Mouse (Mus musculus): ENCODE measurements around the gene Dixdc1.
A peak's percentile ranks its signal among the peaks of the same experiment; 100 is the strongest.
"Not testable (repeated sequence)": the region's sequence is repeated elsewhere in the genome, so short reads cannot be mapped to it uniquely, and the experiment has no call there.

Gene Dixdc1

DNA sequence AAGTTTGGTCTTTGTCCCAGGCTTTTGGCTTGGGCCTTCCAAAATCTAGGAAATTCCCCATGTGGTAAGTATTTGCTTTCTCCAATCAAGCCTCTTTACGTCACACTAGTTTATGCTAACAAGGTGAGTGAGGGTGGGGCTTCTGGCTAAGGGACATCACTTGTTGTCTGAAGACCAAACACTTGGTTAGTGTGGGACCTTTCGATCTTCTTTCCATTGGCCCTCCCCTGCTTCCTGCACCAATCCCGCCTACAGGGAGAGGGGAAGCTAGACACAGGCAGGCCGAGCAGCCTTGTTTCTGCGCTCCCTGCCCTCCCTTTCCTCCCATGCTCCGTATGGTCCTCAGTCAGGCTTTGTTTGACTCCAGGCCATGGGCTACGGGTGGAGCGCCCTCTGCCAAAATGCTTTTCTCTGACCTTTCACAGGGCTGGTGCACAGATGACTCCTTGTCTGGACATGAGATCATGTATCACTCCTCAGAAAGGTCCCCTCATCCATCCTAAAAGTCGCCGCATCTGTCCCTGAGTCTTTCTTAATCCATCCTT lies 92.4 kb downstream of the Dixdc1 start:
- DNase-seq = no peak

DNA sequence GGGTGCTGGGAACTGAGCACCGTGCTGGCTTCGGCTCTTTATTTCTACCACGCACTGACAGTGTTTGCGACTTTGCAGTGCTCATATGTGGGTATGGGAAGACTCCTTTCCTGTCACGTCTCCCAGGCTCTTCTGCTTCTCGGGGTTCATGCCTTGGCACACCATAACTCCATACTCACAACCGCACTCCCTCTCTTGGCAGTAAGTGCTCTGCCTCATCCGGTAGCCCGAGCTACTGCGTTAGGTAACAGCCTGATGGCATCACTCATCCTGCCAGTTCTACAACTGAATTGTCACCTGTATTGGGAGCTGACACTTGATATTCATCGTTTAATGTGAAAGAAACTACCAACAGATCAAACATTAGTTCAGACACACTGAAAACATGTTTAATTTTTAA lies 105.0 kb downstream of the Dixdc1 start:
- DNase-seq = no peak

DNA sequence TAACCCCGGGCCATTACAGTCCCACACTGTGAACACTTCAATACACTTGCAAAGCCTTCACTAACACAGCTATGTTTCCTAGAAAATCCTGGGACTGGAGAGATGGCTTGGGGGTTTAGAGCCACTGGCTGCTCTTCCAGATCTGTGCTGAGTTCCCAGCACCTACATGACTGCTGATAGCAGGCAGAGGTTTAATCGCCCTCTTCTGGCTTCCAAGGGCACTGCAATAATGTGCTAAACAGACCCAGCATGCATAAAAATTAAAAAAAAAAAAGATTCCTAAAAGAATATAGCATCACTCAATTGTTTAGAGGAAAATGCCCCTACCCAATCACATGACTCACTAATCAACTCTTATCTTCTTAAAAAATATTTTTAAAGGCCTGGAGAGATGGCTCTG lies 106.3 kb downstream of the Dixdc1 start:
- DNase-seq = peak; percentile 38

DNA sequence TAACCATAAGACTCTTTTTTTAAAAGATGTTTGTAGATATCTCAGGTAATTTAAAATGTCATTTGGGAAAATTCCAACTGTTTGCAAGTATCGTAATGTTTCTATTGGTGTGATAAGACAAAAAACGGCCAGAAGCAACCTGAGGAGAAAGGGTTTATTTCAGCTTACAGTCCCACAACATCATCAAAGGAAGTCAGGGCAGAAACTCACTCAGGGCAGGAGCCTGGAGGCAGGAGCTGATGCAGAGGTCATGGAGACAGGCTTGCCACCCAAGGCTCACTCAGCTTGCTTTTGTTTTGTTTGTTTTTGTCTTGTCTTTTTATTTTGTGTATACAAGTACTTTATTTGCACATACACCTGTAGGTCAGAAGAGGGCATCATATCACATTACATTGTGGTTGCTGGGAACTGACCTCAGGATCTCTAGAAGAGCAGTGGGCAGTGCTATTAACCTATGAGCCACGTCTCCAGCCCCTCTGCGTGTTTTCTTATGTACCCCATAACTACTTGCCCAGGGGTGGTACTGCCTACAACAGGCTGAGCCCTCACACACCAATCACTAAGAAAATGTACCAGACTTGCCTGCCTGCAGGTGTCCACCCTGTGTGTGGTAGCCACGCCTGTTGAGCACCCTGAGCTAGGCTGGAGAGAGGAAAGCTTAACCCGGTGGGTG lies 107.2 kb downstream of the Dixdc1 start:
- no peak for DNase-seq

DNA sequence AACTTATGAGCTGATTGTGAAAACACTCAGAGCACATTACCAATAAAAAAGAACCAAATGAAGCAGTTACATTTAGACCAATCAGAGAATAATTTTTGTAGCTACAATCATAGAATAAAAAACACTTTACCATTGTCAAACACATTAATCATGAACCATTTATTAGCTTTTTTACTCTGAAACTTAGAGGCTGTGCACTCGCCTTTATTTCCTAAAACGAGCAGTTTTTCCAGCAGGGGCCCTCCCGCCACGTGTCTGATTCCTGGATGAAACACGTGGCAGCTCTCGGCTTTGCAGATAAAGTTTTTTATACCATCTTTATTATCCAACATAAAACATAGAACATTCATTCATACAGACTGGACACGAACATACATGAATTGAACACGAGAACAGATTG lies 108.4 kb downstream of the Dixdc1 start:
- not testable (repeated sequence) for DNase-seq

DNA sequence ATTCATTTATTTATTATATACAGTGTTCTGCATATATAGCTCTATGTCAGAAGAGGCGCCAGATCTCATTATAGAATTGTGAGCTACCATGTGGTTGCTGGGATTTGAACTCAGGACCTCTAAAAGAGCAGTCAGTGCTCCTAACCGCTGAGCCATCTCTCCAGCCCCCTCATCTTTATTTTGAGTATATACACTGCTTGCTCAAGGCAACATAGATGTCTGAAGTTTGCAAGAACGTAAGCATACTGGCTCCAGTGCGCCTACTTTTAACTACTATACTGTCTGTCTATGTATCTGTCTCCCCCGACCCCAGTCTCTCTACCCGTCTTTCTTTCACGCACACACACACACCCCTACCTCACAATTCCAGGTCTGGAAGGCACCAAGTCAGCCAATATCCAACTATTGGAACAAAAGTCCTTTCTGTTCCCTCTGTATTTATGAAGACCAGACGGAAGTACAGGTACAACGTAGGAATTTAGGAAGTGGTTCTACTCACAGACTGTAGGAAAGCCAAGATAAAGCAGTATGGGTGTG lies 121.5 kb downstream of the Dixdc1 start:
- no peak for DNase-seq

DNA sequence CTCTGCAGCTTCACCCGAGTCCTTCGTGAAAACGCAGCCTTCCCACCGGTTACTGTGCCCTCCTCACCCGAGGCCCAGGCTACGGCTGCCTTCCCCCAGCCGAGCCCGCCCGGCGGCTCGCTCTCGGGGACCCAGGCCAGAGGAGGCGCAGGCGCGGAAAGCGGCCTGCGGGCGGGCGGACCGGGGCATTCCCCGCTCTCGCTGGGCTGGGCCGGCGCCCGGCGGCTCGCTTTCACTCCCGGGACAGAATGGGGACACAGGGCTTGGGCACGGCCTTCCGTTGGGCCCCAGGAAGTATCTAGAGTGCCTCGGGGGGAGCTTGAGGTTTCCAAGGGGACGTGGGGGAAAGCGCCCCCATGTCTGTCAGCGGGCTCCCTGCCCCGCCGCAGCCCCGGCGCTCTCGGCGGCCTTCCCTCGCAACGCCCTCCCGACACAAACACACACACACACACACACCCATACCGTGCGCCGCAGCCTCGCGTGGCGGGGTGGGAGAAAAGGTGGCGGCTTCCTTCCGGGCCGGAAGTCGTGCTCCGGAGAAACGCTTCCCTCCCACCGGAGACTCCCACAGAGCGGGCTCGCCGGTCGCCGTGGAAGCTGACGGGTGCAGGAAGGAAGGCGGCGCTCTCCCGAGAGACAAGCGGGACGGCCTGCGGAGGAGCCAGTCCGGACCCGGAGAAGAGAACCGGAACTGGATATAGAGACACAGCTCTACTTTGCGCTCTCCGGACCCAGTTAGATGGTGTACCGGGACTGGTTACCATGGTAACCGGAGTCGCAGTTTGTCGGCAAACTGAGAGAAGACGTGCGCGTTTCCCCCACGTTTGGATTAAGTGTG lies 122.3 kb downstream of the Dixdc1 start, which contains the start of the genes Pih1d2 and Nkapd1:
Gene Pih1d2, plus strand, starts transcription at position 556 of the 838 bp plus-strand sequence.
Gene Nkapd1, minus strand, starts transcription at position 699 of the 838 bp plus-strand sequence.
- DNase-seq = peak; percentile 88

DNA sequence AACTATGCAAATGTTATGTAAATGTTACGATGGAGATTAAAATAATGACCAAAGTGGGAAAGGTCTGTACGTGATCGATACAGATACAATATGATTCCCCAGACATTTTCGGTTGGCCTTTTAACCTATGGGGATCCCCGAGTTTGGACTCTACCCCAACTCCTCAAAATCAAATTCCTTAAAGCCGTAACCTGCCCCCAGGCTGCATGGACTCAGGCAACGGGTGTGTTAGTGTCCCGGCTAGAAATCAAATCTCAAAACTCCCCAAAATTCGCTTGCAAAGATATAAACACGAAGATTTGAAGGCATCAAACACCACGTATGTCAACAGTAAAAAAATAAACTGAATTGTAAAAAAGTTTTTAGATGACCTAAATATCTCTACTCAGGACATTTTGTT lies 123.2 kb downstream of the Dixdc1 start:
- DNase-seq = no peak
